Mouse (Mus musculus): ENCODE results near the gene Agap2.

- TF ChIP-seq CTCF (IDR thresholded peaks at IDR 0.05; ENCODE audit: insufficient read depth, low read length) (no peak), POLR2A (IDR thresholded peaks at IDR 0.05; ENCODE audit: borderline replicate concordance, extremely low read depth, low read depth, low read length) (no peak)
These were observed 39.3 kb downstream of the Agap2 start for GRCm38 (mm10) chr10:127114408-127114807.

All from lung, adult 2 months (tissue).